Mouse (Mus musculus): ENCODE measurements around the gene Pfpl.

Pfpl gene

GRCm38 (mm10) chr19:12427605-12428004, at the start of gene Pfpl:
Gene Pfpl (plus strand): TSS chr19:12427905.
- no peak for DNase-seq (ENCODE audit: low spot score in 2 of 2)

- no peak for DNase-seq (ENCODE audit: low spot score in 2 of 2)
Measured at GRCm38 (mm10) chr19:12386979-12387378, 40.7 kb upstream of the Pfpl start, which contains the start of gene Olfr1440. Gene Olfr1440 (plus strand): TSS chr19:12387279.

- no peak for DNase-seq (ENCODE audit: low spot score in 2 of 2)
Measured at GRCm38 (mm10) chr19:12413737-12414136, 14.0 kb upstream of the Pfpl start.

GRCm38 (mm10) chr19:12417361-12417760, 10.3 kb upstream of the Pfpl start, which contains the start of gene Olfr1441:
Gene Olfr1441 (plus strand): TSS chr19:12417433.
- DNase-seq (ENCODE audit: low spot score in 2 of 2), result no peak

- no peak for DNase-seq (ENCODE audit: low spot score in 2 of 2)
Measured at GRCm38 (mm10) chr19:12418312-12418711, 9.4 kb upstream of the Pfpl start.

- DNase-seq (ENCODE audit: low spot score in 2 of 2), result no peak
Measured at GRCm38 (mm10) chr19:12420555-12420954, 7.2 kb upstream of the Pfpl start.

- no peak for DNase-seq (ENCODE audit: low spot score in 2 of 2)
Measured at GRCm38 (mm10) chr19:12421680-12422079, 6.0 kb upstream of the Pfpl start.

GRCm38 (mm10) chr19:12427101-12427500, 604 bp upstream of the Pfpl start:
- peak; percentile 8 to 28 for DNase-seq (ENCODE audit: low spot score in 2 of 2)

- DNase-seq (ENCODE audit: low spot score in 2 of 2), result peak in 1 of 2 experiments; percentile 53
Measured at GRCm38 (mm10) chr19:12433033-12433432, 5.3 kb downstream of the Pfpl start.

- DNase-seq (ENCODE audit: low spot score in 2 of 2), result peak in 1 of 2 experiments; percentile 35
Measured at GRCm38 (mm10) chr19:12435011-12435416, 7.3 kb downstream of the Pfpl start.

- no peak for DNase-seq (ENCODE audit: low spot score in 2 of 2)
Measured at GRCm38 (mm10) chr19:12435750-12436524, 8.2 kb downstream of the Pfpl start.

- no peak for DNase-seq (ENCODE audit: low spot score in 2 of 2)
Measured at GRCm38 (mm10) chr19:12439581-12439980, 11.9 kb downstream of the Pfpl start.

GRCm38 (mm10) chr19:12440103-12440725, 12.5 kb downstream of the Pfpl start:
- DNase-seq (ENCODE audit: low spot score in 2 of 2), result no peak

GRCm38 (mm10) chr19:12442560-12442959, 14.9 kb downstream of the Pfpl start:
- DNase-seq (ENCODE audit: low spot score in 2 of 2), result no peak

- DNase-seq (ENCODE audit: low spot score in 2 of 2), result no peak
Measured at GRCm38 (mm10) chr19:12445014-12445413, 17.3 kb downstream of the Pfpl start.

GRCm38 (mm10) chr19:12457401-12458066, 29.8 kb downstream of the Pfpl start:
- peak in 1 of 2 experiments; percentile 81 for DNase-seq (ENCODE audit: low spot score in 2 of 2)

GRCm38 (mm10) chr19:12459516-12459915, 31.8 kb downstream of the Pfpl start:
- DNase-seq (ENCODE audit: low spot score in 2 of 2), result no peak

- no peak for DNase-seq (ENCODE audit: low spot score in 2 of 2)
Measured at GRCm38 (mm10) chr19:12460282-12461249, 32.9 kb downstream of the Pfpl start, which contains the start of gene Mpeg1. Gene Mpeg1 (plus strand): TSS chr19:12460779.

- DNase-seq (ENCODE audit: low spot score in 2 of 2), result no peak
Measured at GRCm38 (mm10) chr19:12462851-12463721, 35.4 kb downstream of the Pfpl start.

GRCm38 (mm10) chr19:12463722-12464035, 36.0 kb downstream of the Pfpl start:
- DNase-seq (ENCODE audit: low spot score in 2 of 2), result no peak

All from natural killer cell, adult 2 months (primary cell).